Mouse (Mus musculus): Measurements from ENCODE around the gene Ttc39b.
"Not testable (repeated sequence)": the region's sequence is repeated elsewhere in the genome, so short reads cannot be mapped to it uniquely, and the experiment has no call there.

GRCm38 (mm10) chr4:83235304-83235703, 88.8 kb downstream of the Ttc39b start:
- not testable (repeated sequence) for TF ChIP-seq CTCF (IDR thresholded peaks at IDR 0.05; ENCODE audit: extremely low read depth, insufficient read depth, insufficient read length, insufficient replicate concordance); POLR2A (IDR thresholded peaks at IDR 0.05; ENCODE audit: low read depth, low read length)

Measured in spleen, adult 2 months (tissue).